Mouse (Mus musculus) lung, postnatal 10 days (tissue): ENCODE measurements around the gene Hivep1.
A peak's percentile ranks its signal among the peaks of the same experiment; 100 is the strongest.

Source experiments
- DNase-seq: peaks from one replicate; pipeline ENCODE4 v3.0.0; 2021

The Hivep1 gene

GRCm38 (mm10) chr13:42238520-42238919, 186.7 kb downstream of the Hivep1 start:
- DNase-seq = peak; percentile 13

GRCm38 (mm10) chr13:42242131-42242530, 190.3 kb downstream of the Hivep1 start:
- no peak for DNase-seq
